Mouse (Mus musculus) monocyte, adult 5-6 weeks (primary cell): ENCODE results near the gene Usmg5. TPM values are rescaled to one million over a fixed set of nuclear protein-coding genes. Genes with fewer than 3 reads are reported as not detected.
"Not testable (repeated sequence)": the region's sequence is repeated elsewhere in the genome, so short reads cannot be mapped to it uniquely, and the experiment has no call there.

ENCODE experiments used
- ATAC-seq: fragments of 153-309, 156-312 bp; replicated peaks from 2 replicates; pipeline ENCODE4 v1.8.0; 2017; ENCODE audit warnings: mild to moderate bottlenecking; ENCODE audit not compliant: low TSS enrichment, insufficient number of reproducible peaks, severe bottlenecking, poor library complexity, low FRiP score
- total RNA-seq: library from RNA; stranded (forward); fragments of 200-1000, 200-491, 200-594 nt; gene quantifications from 3 replicates; pipeline ENCODE4 v1.2.3, GENCODE M21; 2017

Gene Usmg5
- 231 to 250 TPM (median 231 TPM) in 3 replicates for total RNA-seq

GRCm38 (mm10) chr19:47090550-47091156 lies at the start of gene Usmg5, which contains the start of gene Pdcd11:
Usmg5 (minus strand) TSS chr19:47090647.
Pdcd11 (plus strand) TSS chr19:47090768.
- ATAC-seq = peak; percentile 97

- ATAC-seq = not testable (repeated sequence)
These were observed 49.2 kb upstream of the Usmg5 start for GRCm38 (mm10) chr19:47139611-47140010.

- ATAC-seq = peak; percentile 36; the same call in 1 of the 2 replicates
These were observed 47.4 kb upstream of the Usmg5 start, which contains the start of gene Calhm2 for GRCm38 (mm10) chr19:47137771-47138421. Calhm2 (minus strand) TSS chr19:47138294.

- peak; percentile 41 for ATAC-seq
These were observed 46.7 kb upstream of the Usmg5 start for GRCm38 (mm10) chr19:47137051-47137581.

- ATAC-seq = no peak
These were observed 45.7 kb upstream of the Usmg5 start for GRCm38 (mm10) chr19:47136170-47136569.

- no peak for ATAC-seq
These were observed 45.1 kb upstream of the Usmg5 start for GRCm38 (mm10) chr19:47135568-47135967.

GRCm38 (mm10) chr19:47133161-47133560 lies 42.7 kb upstream of the Usmg5 start:
- ATAC-seq = peak; percentile 86

GRCm38 (mm10) chr19:47130551-47131125 lies 40.2 kb upstream of the Usmg5 start:
- no peak for ATAC-seq

- ATAC-seq = no peak
These were observed 38.4 kb upstream of the Usmg5 start for GRCm38 (mm10) chr19:47128835-47129234.

- ATAC-seq = no peak
These were observed 37.7 kb upstream of the Usmg5 start for GRCm38 (mm10) chr19:47128164-47128563.

GRCm38 (mm10) chr19:47122802-47123201 lies 32.4 kb upstream of the Usmg5 start:
- 0 out of 2 replicates have a peak, but pooled peaks have one; percentile 66 for ATAC-seq

- ATAC-seq = peak; percentile 78
These were observed 30.6 kb upstream of the Usmg5 start for GRCm38 (mm10) chr19:47121054-47121453.

- ATAC-seq = no peak
These were observed 28.2 kb upstream of the Usmg5 start for GRCm38 (mm10) chr19:47118634-47119033.

- ATAC-seq = no peak
These were observed 14.3 kb upstream of the Usmg5 start for GRCm38 (mm10) chr19:47104641-47105271.

GRCm38 (mm10) chr19:47101080-47101479 lies 10.6 kb upstream of the Usmg5 start:
- ATAC-seq = no peak

GRCm38 (mm10) chr19:47089718-47090525 lies 525 bp downstream of the Usmg5 start:
- ATAC-seq = peak; percentile 37

GRCm38 (mm10) chr19:47088226-47088625 lies 2.2 kb downstream of the Usmg5 start:
- ATAC-seq = no peak

- ATAC-seq = peak; percentile 86
These were observed 22.4 kb downstream of the Usmg5 start for GRCm38 (mm10) chr19:47067924-47068611.
